Mouse (Mus musculus) hindbrain, embryonic 16.5 days (tissue): Measurements from ENCODE around the gene Ttll9. TPM values are rescaled to one million over a fixed set of nuclear protein-coding genes. Genes with fewer than 3 reads are reported as not detected.

Experiments
- ATAC-seq: fragments of 200-750 bp; cut with Nextera tagmentation; 2 replicates; pipeline ENCODE4 v1.8.0; 2017; ENCODE audit warnings: moderate TSS enrichment, moderate library complexity
- H3K27ac ChIP-seq: fragments of 300-500 bp; sonication (generic); 2 replicates; pipeline ENCODE4 v1.5.1; 2014; ENCODE audit warnings: low read depth, mild to moderate bottlenecking, control low read depth, low read length, moderate library complexity
- H3K27me3 ChIP-seq: fragments of 300-500 bp; sonication (generic); replicated peaks from 2 replicates; pipeline ENCODE4 v1.6.1; 2014; ENCODE audit warnings: low read length; ENCODE audit not compliant: control insufficient read depth, insufficient read depth
- H3K36me3 ChIP-seq: fragments of 300-500 bp; sonication (generic); 2 replicates; pipeline ENCODE4 v1.6.1; 2014; ENCODE audit warnings: mild to moderate bottlenecking, low read length, moderate library complexity, mixed read lengths; ENCODE audit not compliant: control insufficient read depth, insufficient read depth
- H3K4me1 ChIP-seq: fragments of 300-500 bp; sonication (generic); 2 replicates; pipeline ENCODE4 v1.6.1; 2014; ENCODE audit warnings: low read depth, low read length; ENCODE audit not compliant: control insufficient read depth, insufficient read depth
- H3K4me2 ChIP-seq: fragments of 300-500 bp; sonication (generic); 2 replicates; pipeline ENCODE4 v1.6.1; 2014; ENCODE audit warnings: mild to moderate bottlenecking, low read length, control low read depth, moderate library complexity
- H3K4me3 ChIP-seq: fragments of 300-500 bp; sonication (generic); 2 replicates; pipeline ENCODE4 v1.5.1; 2014; ENCODE audit warnings: mild to moderate bottlenecking, low read length, control low read depth, moderate library complexity
- H3K9ac ChIP-seq: fragments of 300-500 bp; sonication (generic); 2 replicates; pipeline ENCODE4 v1.6.1; 2014; ENCODE audit warnings: low read depth, mild to moderate bottlenecking, control low read depth, low read length, moderate library complexity
- H3K9me3 ChIP-seq: fragments of 300-500 bp; sonication (generic); 2 replicates; pipeline ENCODE4 v1.6.1; 2014; ENCODE audit warnings: mild to moderate bottlenecking, low read length, moderate library complexity; ENCODE audit not compliant: control insufficient read depth
- WGBS: fragments of 180-500 bp; shearing (Covaris S2); extraction: QIAGEN DNeasy Blood & Tissue Kit; methylation state at CpG from one replicate; pipeline ENCODE4 v1.1.7; 2014; 5-methylcytosine and 5-hydroxymethylcytosine counted together
- polyA plus RNA-seq: library from polyadenylated mRNA; unstranded; fragments of >200 nt; fragmentation: Nextera tagmentation; extraction: Ambion mirVana; gene quantifications from 2 replicates; pipeline ENCODE4 v1.2.1, GENCODE M21; 2015

Ttll9 gene
- 9.2 and 10.5 TPM in 2 replicates for polyA plus RNA-seq

DNA sequence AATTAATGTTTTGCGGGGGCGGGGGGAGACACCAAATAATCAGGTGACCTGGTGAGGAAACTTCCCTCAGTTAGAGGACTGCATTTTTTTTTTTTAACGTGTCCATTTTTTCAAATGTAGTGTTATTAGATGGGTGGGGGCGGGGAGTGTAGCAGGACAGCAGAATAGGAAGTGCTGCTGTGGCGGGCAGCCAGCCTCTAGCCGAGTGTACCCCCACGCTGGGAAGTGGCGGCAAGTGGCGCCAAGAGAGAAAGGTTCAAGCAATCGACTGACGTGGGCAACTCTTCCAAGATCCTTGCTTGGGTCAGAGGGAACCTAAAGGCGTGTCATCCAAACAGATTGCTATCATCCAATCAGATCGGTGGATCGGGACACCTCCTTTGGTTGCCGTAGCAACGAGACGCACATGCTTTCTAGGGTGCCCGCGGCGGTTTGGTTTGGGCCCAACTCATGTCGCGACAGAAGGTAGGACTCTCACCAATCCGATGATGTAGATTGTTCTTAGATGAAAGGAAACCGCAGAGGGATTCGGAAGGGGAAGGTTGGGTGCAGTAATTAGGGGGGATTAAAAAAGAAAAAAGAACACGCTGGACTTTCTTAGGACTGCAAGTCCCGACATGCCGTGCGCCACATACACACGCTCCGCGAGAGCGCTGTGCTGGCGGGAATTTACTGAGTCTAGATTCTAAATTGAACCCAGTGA lies at the start of gene Ttll9:
Gene Ttll9 (plus strand): TSS at position 395 of the 703 bp plus-strand sequence.
- peak within 1 kb of the TSS; percentile 57 for H3K4me3 ChIP-seq
- peak; percentile 97 for ATAC-seq
- no peaks in the 10 kb centered on the region for H3K36me3 ChIP-seq
- H3K27ac ChIP-seq, result no peak within 1 kb of the TSS
- WGBS, result 2% methylated on average over 34 of the region's 34 CpGs
- peak within 1 kb of the TSS; percentile 20; the same call in 1 of the 2 replicates for H3K9ac ChIP-seq
- H3K4me1 ChIP-seq, result peaks cover 3% of the 10 kb centered on the region; the same call in 1 of the 2 replicates
- no peaks in the 10 kb centered on the region for H3K9me3 ChIP-seq
- peak within 1 kb of the TSS; percentile 74 for H3K4me2 ChIP-seq
- no peaks in the 10 kb centered on the region for H3K27me3 ChIP-seq

DNA sequence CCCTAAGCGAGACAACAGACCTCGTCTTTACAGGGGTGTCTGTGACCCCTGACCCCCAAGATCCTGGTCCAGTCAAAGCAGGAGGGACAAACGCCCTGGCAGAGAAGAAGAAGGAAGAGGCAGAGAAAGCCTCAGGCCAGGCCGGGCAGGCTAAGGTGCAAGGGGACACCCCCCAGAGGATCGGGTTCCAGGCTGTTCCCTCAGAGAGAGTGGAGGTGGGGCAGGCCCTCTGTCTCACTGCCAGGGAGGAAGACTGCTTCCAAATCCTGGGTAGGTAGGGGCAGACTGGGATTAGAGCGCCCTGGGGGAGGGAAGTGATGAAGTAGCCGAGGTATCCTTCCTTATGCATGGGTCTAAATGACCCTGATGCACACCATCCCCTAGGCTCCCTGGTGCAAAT lies 48.8 kb upstream of the Ttll9 start:
- Histone ChIP-seq H3K27me3 (peaks cover 23% of the 10 kb centered on the region), H3K9ac (no peak overlapping the region), H3K4me1 (peaks cover 8% of the 10 kb centered on the region), H3K27ac (no peak overlapping the region), H3K4me2 (no peak overlapping the region), H3K4me3 (no peak overlapping the region), H3K9me3 (no peaks in the 10 kb centered on the region), H3K36me3 (no peaks in the 10 kb centered on the region)
- WGBS, result 44% methylated on average over 7 of the region's 7 CpGs
- ATAC-seq, result no peak

GRCm38 (mm10) chr2:152914310-152915120 lies 47.8 kb upstream of the Ttll9 start:
- peak; percentile 87 for ATAC-seq
- peaks cover 8% of the 10 kb centered on the region for H3K4me1 ChIP-seq
- WGBS, result 3% methylated on average over 18 of the region's 18 CpGs
- peak overlapping the region; percentile 65 for H3K9ac ChIP-seq
- H3K36me3 ChIP-seq, result no peaks in the 10 kb centered on the region
- H3K4me2 ChIP-seq, result peak overlapping the region; percentile 67
- peaks cover 23% of the 10 kb centered on the region for H3K27me3 ChIP-seq
- peak overlapping the region; percentile 35 for H3K4me3 ChIP-seq
- no peak overlapping the region for H3K27ac ChIP-seq
- no peaks in the 10 kb centered on the region for H3K9me3 ChIP-seq

GRCm38 (mm10) chr2:152915453-152915852 lies 46.8 kb upstream of the Ttll9 start:
- WGBS, result 67% methylated on average over 4 of the region's 4 CpGs

GRCm38 (mm10) chr2:152916111-152916510 lies 46.2 kb upstream of the Ttll9 start:
- H3K27me3 ChIP-seq, result peaks cover 19% of the 10 kb centered on the region
- H3K9ac ChIP-seq, result no peak overlapping the region
- ATAC-seq, result no peak
- no peaks in the 10 kb centered on the region for H3K9me3 ChIP-seq
- no peak overlapping the region for H3K4me3 ChIP-seq
- no peak overlapping the region for H3K27ac ChIP-seq
- no peak overlapping the region for H3K4me2 ChIP-seq
- H3K4me1 ChIP-seq, result peaks cover 8% of the 10 kb centered on the region
- H3K36me3 ChIP-seq, result no peaks in the 10 kb centered on the region
- WGBS, result 55% methylated on average over 5 of the region's 5 CpGs

More at GRCm38 (mm10) chr2:152915453-152915852, 46.8 kb upstream of the Ttll9 start:
- Histone ChIP-seq H3K4me3 (no peak overlapping the region), H3K4me1 (peaks cover 8% of the 10 kb centered on the region), H3K36me3 (no peaks in the 10 kb centered on the region), H3K9ac (no peak overlapping the region), H3K9me3 (no peaks in the 10 kb centered on the region), H3K4me2 (no peak overlapping the region), H3K27me3 (peaks cover 23% of the 10 kb centered on the region), H3K27ac (no peak overlapping the region)
- ATAC-seq, result no peak

GRCm38 (mm10) chr2:152917671-152918070 lies 44.6 kb upstream of the Ttll9 start:
- H3K27ac ChIP-seq, result no peak overlapping the region
- no peak overlapping the region for H3K4me2 ChIP-seq
- H3K4me3 ChIP-seq, result no peak overlapping the region
- no peaks in the 10 kb centered on the region for H3K36me3 ChIP-seq
- 57% methylated on average over 9 of the region's 9 CpGs for WGBS
- ATAC-seq, result no peak
- no peaks in the 10 kb centered on the region for H3K9me3 ChIP-seq
- peaks cover 8% of the 10 kb centered on the region for H3K4me1 ChIP-seq
- no peak overlapping the region for H3K9ac ChIP-seq
- peaks cover 12% of the 10 kb centered on the region for H3K27me3 ChIP-seq

- Histone ChIP-seq H3K9ac (no peak overlapping the region), H3K27ac (no peak overlapping the region), H3K4me3 (no peak overlapping the region), H3K27me3 (no peaks in the 10 kb centered on the region), H3K4me2 (no peak overlapping the region), H3K4me1 (no peaks in the 10 kb centered on the region), H3K36me3 (no peaks in the 10 kb centered on the region), H3K9me3 (no peaks in the 10 kb centered on the region)
- ATAC-seq, result no peak
- WGBS, result 39% methylated on average over 7 of the region's 7 CpGs
Measured at GRCm38 (mm10) chr2:152922376-152922775, 39.9 kb upstream of the Ttll9 start.

- Histone ChIP-seq H3K4me1 (no peaks in the 10 kb centered on the region), H3K27ac (no peak overlapping the region), H3K27me3 (no peaks in the 10 kb centered on the region), H3K9ac (no peak overlapping the region), H3K4me2 (no peak overlapping the region), H3K9me3 (no peaks in the 10 kb centered on the region), H3K4me3 (no peak overlapping the region), H3K36me3 (no peaks in the 10 kb centered on the region)
- WGBS, result 41% methylated on average over 3 of the region's 3 CpGs
- no peak for ATAC-seq
Measured at GRCm38 (mm10) chr2:152923621-152924020, 38.7 kb upstream of the Ttll9 start.

DNA sequence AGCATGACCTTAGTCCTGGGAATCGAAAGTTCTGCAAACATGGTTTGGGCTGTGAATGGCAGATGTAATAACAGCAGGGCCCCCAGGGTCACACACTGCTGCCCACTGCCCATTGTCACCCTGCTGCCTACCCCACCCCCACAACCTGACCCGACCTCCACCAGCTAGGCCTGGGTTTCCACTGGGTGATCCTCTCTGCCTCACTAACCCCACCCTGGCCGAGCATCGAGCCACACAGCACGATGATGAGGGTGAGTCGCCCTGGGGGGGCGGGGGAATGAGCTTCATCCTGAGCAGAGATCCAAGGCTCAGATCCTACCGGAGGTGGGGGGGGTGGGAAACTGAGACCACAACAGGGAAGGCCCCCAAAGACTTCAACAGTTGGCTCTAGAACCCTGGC lies 38.2 kb upstream of the Ttll9 start:
- Histone ChIP-seq H3K27ac (no peak overlapping the region), H3K9ac (no peak overlapping the region), H3K4me1 (no peaks in the 10 kb centered on the region), H3K36me3 (no peaks in the 10 kb centered on the region), H3K4me2 (no peak overlapping the region), H3K4me3 (no peak overlapping the region), H3K27me3 (no peaks in the 10 kb centered on the region), H3K9me3 (no peaks in the 10 kb centered on the region)
- no peak for ATAC-seq
- WGBS, result 44% methylated on average over 8 of the region's 8 CpGs
